Mouse (Mus musculus): Measurements from ENCODE around the gene Txndc5.

DNA sequence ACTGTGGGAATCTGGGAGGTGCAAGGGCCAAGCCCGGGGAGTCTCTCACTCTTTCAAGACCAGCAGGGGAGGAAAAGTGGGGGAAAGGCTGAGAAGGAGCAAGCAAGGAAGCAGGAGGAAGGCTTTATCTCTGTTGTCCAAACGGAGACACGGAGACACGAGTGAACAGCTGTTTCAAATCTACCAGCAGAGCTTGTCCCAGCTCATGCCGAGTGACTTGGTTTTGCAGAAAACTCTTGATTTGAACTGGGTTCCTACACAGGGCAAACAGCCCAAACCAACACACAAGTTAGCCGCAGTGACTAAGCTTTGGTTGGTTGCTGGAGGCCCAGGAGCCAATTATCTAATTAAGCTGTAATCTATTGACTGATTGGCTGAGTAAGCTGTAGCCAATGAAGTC lies 5.4 kb upstream of the Txndc5 start:
- no peak for TF ChIP-seq CTCF (IDR thresholded peaks at IDR 0.05; ENCODE audit: low read depth)
- TF ChIP-seq EP300 (IDR thresholded peaks at IDR 0.05; ENCODE audit: low read depth) = no peak

Data from liver, postnatal 0 days (tissue).